In the genomic region with DNA sequence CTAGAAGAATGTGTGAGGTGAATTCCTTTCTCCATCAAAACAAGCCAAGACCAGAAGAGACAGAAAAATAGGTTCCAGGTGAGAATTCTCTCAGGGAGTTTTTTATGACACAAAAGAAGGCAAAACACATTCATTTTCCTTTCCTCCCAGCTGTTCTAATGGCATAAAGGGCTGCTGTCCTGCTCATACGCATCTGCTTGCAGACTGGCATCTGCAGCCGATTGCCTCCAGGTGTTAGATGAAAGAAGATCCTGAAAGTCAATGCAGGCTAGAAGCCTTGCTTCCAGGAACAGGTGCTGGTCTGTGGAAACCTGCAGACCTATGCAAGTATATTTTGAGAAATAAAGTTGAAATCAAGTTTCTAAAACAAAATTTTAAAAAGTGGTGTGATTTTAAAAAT, we compare ENCODE assay signal across 14 mouse cellular contexts.
"Had no signal": no experiment of that assay in that cellular context is flagged by ENCODE, and none has a peak within 500 bp of the region (broad histone marks: within the 10 kb centered on the region; RNA-seq: fewer than 3 reads in every experiment).

No protein-coding gene starts in this region.

- H3K27me3 ChIP-seq: liver, embryonic 15.5 days; midbrain, embryonic 12.5 days; neural tube, embryonic 13.5 days; stomach, embryonic 15.5 days had no signal

- H3K9me3 ChIP-seq: liver, embryonic 15.5 days; midbrain, embryonic 12.5 days; neural tube, embryonic 13.5 days; stomach, embryonic 15.5 days had no signal

- H3K4me2 ChIP-seq: liver, embryonic 11.5 days; liver, embryonic 15.5 days; lung, embryonic 14.5 days; midbrain, embryonic 12.5 days; neural tube, embryonic 13.5 days; stomach, embryonic 15.5 days had no signal

- H3K4me3 ChIP-seq: liver, embryonic 15.5 days; midbrain, embryonic 12.5 days; neural tube, embryonic 13.5 days; stomach, embryonic 15.5 days had no signal

- DNase-seq: kidney, adult 9 months; kidney, postnatal 36 days; lung, embryonic 14.5 days; lung, postnatal 10 days; lung, postnatal 4 days; right cerebral cortex, postnatal 14 days; thymus, adult 2 months; thymus, postnatal 25 days had no signal

- H3K36me3 ChIP-seq: liver, embryonic 15.5 days; midbrain, embryonic 12.5 days; neural tube, embryonic 13.5 days; stomach, embryonic 15.5 days had no signal

- H3K4me1 ChIP-seq: liver, embryonic 15.5 days; midbrain, embryonic 12.5 days; neural tube, embryonic 13.5 days; stomach, embryonic 15.5 days had no signal

- H3K9ac ChIP-seq: liver, embryonic 15.5 days; lung, embryonic 14.5 days; midbrain, embryonic 12.5 days; neural tube, embryonic 13.5 days; stomach, embryonic 15.5 days had no signal

- H3K27ac ChIP-seq: kidney, postnatal 0 days; liver, embryonic 15.5 days; midbrain, embryonic 12.5 days; neural tube, embryonic 13.5 days; stomach, embryonic 15.5 days had no signal
